Mouse (Mus musculus): ENCODE measurements at regions not wholly inside any gene's neighbourhood (a gene's known extent, or its start where the extent isn't known, plus 50 kb on each side); places are given as distances from the start of the nearest gene placed in this dataset.
A peak's percentile ranks its signal among the peaks of the same experiment; 100 is the strongest.

GRCm38 (mm10) chr3:20892916-20893430, 526.0 kb upstream of the Agtr1b start:
- 0 out of 2 replicates have a peak overlapping the region, but pooled peaks have one; percentile 56 for H3K27ac ChIP-seq (ENCODE audit: insufficient read depth, low read length)
- no peak for TF ChIP-seq CTCF (IDR thresholded peaks at IDR 0.05; ENCODE audit: extremely low read depth, insufficient read depth, low read length)
- no peak for TF ChIP-seq POLR2A (IDR thresholded peaks at IDR 0.05; ENCODE audit: extremely low read depth, insufficient read depth, low read length)
- H3K4me1 ChIP-seq (ENCODE audit: control insufficient read depth, insufficient read depth, low read length): peaks cover 2% of the 10 kb centered on the region; the same call in 1 of the 2 replicates
- H3K4me3 ChIP-seq (ENCODE audit: insufficient read depth, low read length): no peak overlapping the region

- no peak for TF ChIP-seq CTCF (IDR thresholded peaks at IDR 0.05; ENCODE audit: extremely low read depth, insufficient read depth, low read length)
- no peak for TF ChIP-seq POLR2A (IDR thresholded peaks at IDR 0.05; ENCODE audit: extremely low read depth, insufficient read depth, low read length)
- Histone ChIP-seq H3K27ac (ENCODE audit: insufficient read depth, low read length) (no peak overlapping the region), H3K4me1 (ENCODE audit: control insufficient read depth, insufficient read depth, low read length) (no peaks in the 10 kb centered on the region)
Observed at GRCm38 (mm10) chr3:20864241-20864640, 497.3 kb upstream of the Agtr1b start.

GRCm38 (mm10) chr3:20831038-20831437, 464.1 kb upstream of the Agtr1b start:
- Histone ChIP-seq H3K4me1 (ENCODE audit: control insufficient read depth, insufficient read depth, low read length) (no peaks in the 10 kb centered on the region; the same call in 1 of the 2 replicates), H3K27ac (ENCODE audit: insufficient read depth, low read length) (no peak overlapping the region), H3K4me3 (ENCODE audit: insufficient read depth, low read length) (no peak overlapping the region)
- TF ChIP-seq POLR2A (IDR thresholded peaks at IDR 0.05; ENCODE audit: extremely low read depth, insufficient read depth, low read length) (no peak), CTCF (IDR thresholded peaks at IDR 0.05; ENCODE audit: extremely low read depth, insufficient read depth, low read length) (no peak)

More at GRCm38 (mm10) chr3:20864241-20864640, 497.3 kb upstream of the Agtr1b start:
- H3K4me3 ChIP-seq (ENCODE audit: insufficient read depth, low read length): no peak overlapping the region

GRCm38 (mm10) chr3:20829391-20829790, 462.4 kb upstream of the Agtr1b start:
- Histone ChIP-seq H3K4me1 (ENCODE audit: control insufficient read depth, insufficient read depth, low read length) (peaks cover 2% of the 10 kb centered on the region; the same call in 1 of the 2 replicates), H3K27ac (ENCODE audit: insufficient read depth, low read length) (no peak overlapping the region), H3K4me3 (ENCODE audit: insufficient read depth, low read length) (no peak overlapping the region)
- TF ChIP-seq POLR2A (IDR thresholded peaks at IDR 0.05; ENCODE audit: extremely low read depth, insufficient read depth, low read length): no peak
- no peak for TF ChIP-seq CTCF (IDR thresholded peaks at IDR 0.05; ENCODE audit: extremely low read depth, insufficient read depth, low read length)

GRCm38 (mm10) chr3:20828811-20829210, 461.8 kb upstream of the Agtr1b start:
- no peak overlapping the region for H3K4me3 ChIP-seq (ENCODE audit: insufficient read depth, low read length)
- TF ChIP-seq POLR2A (IDR thresholded peaks at IDR 0.05; ENCODE audit: extremely low read depth, insufficient read depth, low read length): no peak
- TF ChIP-seq CTCF (IDR thresholded peaks at IDR 0.05; ENCODE audit: extremely low read depth, insufficient read depth, low read length): no peak
- peaks cover 2% of the 10 kb centered on the region; the same call in 1 of the 2 replicates for H3K4me1 ChIP-seq (ENCODE audit: control insufficient read depth, insufficient read depth, low read length)
- H3K27ac ChIP-seq (ENCODE audit: insufficient read depth, low read length): peak overlapping the region; percentile 19; the same call in 1 of the 2 replicates

GRCm38 (mm10) chr3:20825661-20826334, 458.8 kb upstream of the Agtr1b start:
- Histone ChIP-seq H3K27ac (ENCODE audit: insufficient read depth, low read length) (peak overlapping the region; percentile 89), H3K4me3 (ENCODE audit: insufficient read depth, low read length) (no peak overlapping the region), H3K4me1 (ENCODE audit: control insufficient read depth, insufficient read depth, low read length) (peaks cover 4% of the 10 kb centered on the region)
- TF ChIP-seq POLR2A (IDR thresholded peaks at IDR 0.05; ENCODE audit: extremely low read depth, insufficient read depth, low read length) (no peak), CTCF (IDR thresholded peaks at IDR 0.05; ENCODE audit: extremely low read depth, insufficient read depth, low read length) (no peak)

GRCm38 (mm10) chr3:20822226-20822625, 455.2 kb upstream of the Agtr1b start:
- Histone ChIP-seq H3K4me1 (ENCODE audit: control insufficient read depth, insufficient read depth, low read length) (peaks cover 4% of the 10 kb centered on the region), H3K4me3 (ENCODE audit: insufficient read depth, low read length) (no peak overlapping the region), H3K27ac (ENCODE audit: insufficient read depth, low read length) (peak overlapping the region; percentile 97)
- no peak for TF ChIP-seq CTCF (IDR thresholded peaks at IDR 0.05; ENCODE audit: extremely low read depth, insufficient read depth, low read length)
- TF ChIP-seq POLR2A (IDR thresholded peaks at IDR 0.05; ENCODE audit: extremely low read depth, insufficient read depth, low read length): no peak

- Histone ChIP-seq H3K4me3 (ENCODE audit: insufficient read depth, low read length) (no peak overlapping the region), H3K4me1 (ENCODE audit: control insufficient read depth, insufficient read depth, low read length) (peaks cover 4% of the 10 kb centered on the region), H3K27ac (ENCODE audit: insufficient read depth, low read length) (peak overlapping the region; percentile 97)
- TF ChIP-seq POLR2A (IDR thresholded peaks at IDR 0.05; ENCODE audit: extremely low read depth, insufficient read depth, low read length) (no peak), CTCF (IDR thresholded peaks at IDR 0.05; ENCODE audit: extremely low read depth, insufficient read depth, low read length) (no peak)
Observed at GRCm38 (mm10) chr3:20821712-20822111, 454.7 kb upstream of the Agtr1b start.

- Histone ChIP-seq H3K4me3 (ENCODE audit: insufficient read depth, low read length) (no peak overlapping the region), H3K27ac (ENCODE audit: insufficient read depth, low read length) (no peak overlapping the region), H3K4me1 (ENCODE audit: control insufficient read depth, insufficient read depth, low read length) (peaks cover 2% of the 10 kb centered on the region)
- TF ChIP-seq POLR2A (IDR thresholded peaks at IDR 0.05; ENCODE audit: extremely low read depth, insufficient read depth, low read length): no peak
- TF ChIP-seq CTCF (IDR thresholded peaks at IDR 0.05; ENCODE audit: extremely low read depth, insufficient read depth, low read length): no peak
Observed at GRCm38 (mm10) chr3:20820047-20820446, 453.1 kb upstream of the Agtr1b start.

- TF ChIP-seq CTCF (IDR thresholded peaks at IDR 0.05; ENCODE audit: extremely low read depth, insufficient read depth, low read length): no peak
- no peak for TF ChIP-seq POLR2A (IDR thresholded peaks at IDR 0.05; ENCODE audit: extremely low read depth, insufficient read depth, low read length)
- H3K4me1 ChIP-seq (ENCODE audit: control insufficient read depth, insufficient read depth, low read length): peaks cover 2% of the 10 kb centered on the region
- no peak overlapping the region for H3K27ac ChIP-seq (ENCODE audit: insufficient read depth, low read length)
- no peak overlapping the region for H3K4me3 ChIP-seq (ENCODE audit: insufficient read depth, low read length)
Observed at GRCm38 (mm10) chr3:20819586-20819985, 452.6 kb upstream of the Agtr1b start.

Data from cortical plate, adult 2 months (tissue).